Mouse (Mus musculus): ENCODE measurements at regions not wholly inside any gene's neighbourhood (a gene's known extent, or its start where the extent isn't known, plus 50 kb on each side); places are given as distances from the start of the nearest gene placed in this dataset.
A peak's percentile ranks its signal among the peaks of the same experiment; 100 is the strongest.

DNA sequence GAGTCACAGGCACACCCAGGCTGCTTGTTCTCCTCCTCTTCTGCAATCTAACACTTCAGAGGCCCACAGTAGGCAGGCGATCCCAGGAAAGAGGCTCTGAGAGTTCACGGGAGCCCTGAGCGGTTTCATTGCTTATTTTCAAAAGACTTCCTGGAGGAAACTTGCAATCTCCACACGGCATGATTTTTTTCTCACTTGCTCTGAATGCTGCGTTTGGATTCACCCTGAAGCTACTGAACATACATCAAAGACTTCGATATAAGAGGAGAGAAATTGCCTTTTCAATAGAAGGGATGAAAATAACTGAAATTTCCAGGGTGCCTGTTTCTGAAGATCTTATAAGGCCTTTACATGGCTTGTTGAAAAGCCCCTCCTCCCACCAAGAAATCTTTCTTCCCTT is 164.5 kb downstream of the B3glct start:
- Histone ChIP-seq H3K27ac (ENCODE audit: low read depth, low read length) (no peak overlapping the region), H3K27me3 (ENCODE audit: insufficient read depth, low read length) (no peaks in the 10 kb centered on the region), H3K4me1 (ENCODE audit: insufficient read depth, low read length) (no peaks in the 10 kb centered on the region), H3K4me3 (ENCODE audit: low read depth, low read length) (no peak overlapping the region), H3K9me3 (ENCODE audit: low read length) (no peaks in the 10 kb centered on the region), H3K9ac (replicated peaks; ENCODE audit: low read length, poor library complexity, severe bottlenecking) (no peak overlapping the region), H3K36me3 (ENCODE audit: insufficient read depth, low read length) (no peaks in the 10 kb centered on the region), H3K4me2 (ENCODE audit: low read depth, low read length, poor library complexity, severe bottlenecking) (no peak overlapping the region)
- 44% methylated on average over 6 of the region's 6 CpGs for WGBS
- TF ChIP-seq CTCF (IDR thresholded peaks at IDR 0.05), result no peak
- DNase-seq (ENCODE audit: low spot score) (no peak), ATAC-seq (ENCODE audit: low FRiP score) (no peak)

DNA sequence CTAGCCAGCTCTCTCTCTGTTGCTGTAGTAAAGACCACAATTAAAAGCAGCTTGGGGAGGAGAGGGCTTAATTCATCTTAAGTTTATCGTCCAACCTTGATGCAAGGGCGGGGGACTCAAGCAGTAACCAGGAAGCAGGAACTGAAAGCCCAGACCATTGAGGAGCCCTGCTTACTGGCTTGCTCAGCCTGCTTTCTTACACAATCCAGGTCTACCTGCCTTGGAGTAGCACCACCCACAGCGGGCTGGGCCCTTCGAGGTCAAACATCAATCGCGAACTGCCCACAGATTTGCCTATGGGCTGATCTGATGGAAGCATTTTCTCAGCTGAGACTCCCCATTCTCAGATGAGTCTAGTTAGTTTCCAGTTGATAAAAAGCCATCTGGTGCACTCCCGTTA is 165.3 kb downstream of the B3glct start:
- no peak overlapping the region for H3K4me2 ChIP-seq (ENCODE audit: low read depth, low read length, poor library complexity, severe bottlenecking)
- H3K27ac ChIP-seq (ENCODE audit: low read depth, low read length), result no peak overlapping the region
- no peak for TF ChIP-seq CTCF (IDR thresholded peaks at IDR 0.05)
- no peaks in the 10 kb centered on the region for H3K27me3 ChIP-seq (ENCODE audit: insufficient read depth, low read length)
- H3K9me3 ChIP-seq (ENCODE audit: low read length), result no peaks in the 10 kb centered on the region
- 49% methylated on average over 7 of the region's 7 CpGs for WGBS
- no peak for ATAC-seq (ENCODE audit: low FRiP score)
- H3K9ac ChIP-seq (replicated peaks; ENCODE audit: low read length, poor library complexity, severe bottlenecking), result no peak overlapping the region
- no peaks in the 10 kb centered on the region for H3K36me3 ChIP-seq (ENCODE audit: insufficient read depth, low read length)
- H3K4me3 ChIP-seq (ENCODE audit: low read depth, low read length), result no peak overlapping the region
- no peaks in the 10 kb centered on the region for H3K4me1 ChIP-seq (ENCODE audit: insufficient read depth, low read length)
- no peak for DNase-seq (ENCODE audit: low spot score)

DNA sequence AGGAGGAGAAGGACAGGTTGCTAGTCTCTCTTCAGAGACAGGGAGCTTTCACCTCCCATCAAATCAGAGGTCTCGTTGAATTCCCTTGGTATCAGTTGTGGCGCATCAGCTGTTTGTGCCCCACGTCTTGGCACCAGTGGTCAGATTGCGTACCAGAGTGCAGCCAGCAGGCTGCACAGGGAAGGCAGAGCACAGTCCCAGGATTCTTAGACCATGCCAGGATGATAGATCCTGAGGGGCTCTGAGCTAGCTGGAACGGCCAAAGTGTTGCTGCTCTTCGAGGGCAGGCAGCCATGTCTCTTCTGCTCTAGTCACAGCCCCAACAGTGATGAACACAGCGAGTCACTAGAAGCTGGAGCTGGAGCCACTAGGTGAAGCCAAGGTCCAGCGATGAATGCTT is 167.2 kb downstream of the B3glct start:
- H3K4me2 ChIP-seq (ENCODE audit: low read depth, low read length, poor library complexity, severe bottlenecking), result no peak overlapping the region
- WGBS, result 77% methylated on average over 8 of the region's 8 CpGs
- TF ChIP-seq CTCF (IDR thresholded peaks at IDR 0.05), result no peak
- peak; percentile 14 for DNase-seq (ENCODE audit: low spot score)
- no peaks in the 10 kb centered on the region for H3K36me3 ChIP-seq (ENCODE audit: insufficient read depth, low read length)
- H3K4me1 ChIP-seq (ENCODE audit: insufficient read depth, low read length), result no peaks in the 10 kb centered on the region
- H3K9ac ChIP-seq (replicated peaks; ENCODE audit: low read length, poor library complexity, severe bottlenecking), result no peak overlapping the region
- H3K27ac ChIP-seq (ENCODE audit: low read depth, low read length), result no peak overlapping the region
- H3K4me3 ChIP-seq (ENCODE audit: low read depth, low read length), result no peak overlapping the region
- no peaks in the 10 kb centered on the region for H3K27me3 ChIP-seq (ENCODE audit: insufficient read depth, low read length)
- H3K9me3 ChIP-seq (ENCODE audit: low read length), result no peaks in the 10 kb centered on the region
- no peak for ATAC-seq (ENCODE audit: low FRiP score)

DNA sequence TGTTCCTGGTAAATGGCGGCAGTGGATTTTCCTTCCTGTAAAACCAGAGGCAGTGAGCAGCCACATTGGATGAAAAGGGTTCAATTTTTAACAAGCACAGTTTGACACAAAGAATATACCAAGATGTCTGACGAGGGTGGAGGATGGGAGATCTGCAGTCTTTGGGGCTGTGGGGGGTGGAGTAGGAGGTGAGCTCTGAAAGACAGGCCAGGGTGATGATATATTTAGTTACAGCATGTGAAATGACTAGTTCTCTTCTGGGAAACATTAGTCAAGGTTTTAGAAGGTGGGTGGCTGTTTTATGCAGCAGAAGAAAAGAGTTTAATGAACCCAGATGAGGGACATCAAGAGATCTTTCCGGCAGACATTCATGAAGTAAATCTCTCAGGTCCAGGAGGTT is 170.0 kb upstream of the Rxfp2 start:
- Histone ChIP-seq H3K9me3 (ENCODE audit: low read length) (no peaks in the 10 kb centered on the region), H3K4me2 (ENCODE audit: low read depth, low read length, poor library complexity, severe bottlenecking) (no peak overlapping the region), H3K27ac (ENCODE audit: low read depth, low read length) (no peak overlapping the region), H3K4me3 (ENCODE audit: low read depth, low read length) (no peak overlapping the region), H3K9ac (replicated peaks; ENCODE audit: low read length, poor library complexity, severe bottlenecking) (no peak overlapping the region), H3K36me3 (ENCODE audit: insufficient read depth, low read length) (no peaks in the 10 kb centered on the region), H3K27me3 (ENCODE audit: insufficient read depth, low read length) (no peaks in the 10 kb centered on the region), H3K4me1 (ENCODE audit: insufficient read depth, low read length) (no peaks in the 10 kb centered on the region)
- no peak for TF ChIP-seq CTCF (IDR thresholded peaks at IDR 0.05)
- DNase-seq (ENCODE audit: low spot score), result no peak
- no peak for ATAC-seq (ENCODE audit: low FRiP score)
- 76% methylated on average over 3 of the region's 3 CpGs for WGBS

DNA sequence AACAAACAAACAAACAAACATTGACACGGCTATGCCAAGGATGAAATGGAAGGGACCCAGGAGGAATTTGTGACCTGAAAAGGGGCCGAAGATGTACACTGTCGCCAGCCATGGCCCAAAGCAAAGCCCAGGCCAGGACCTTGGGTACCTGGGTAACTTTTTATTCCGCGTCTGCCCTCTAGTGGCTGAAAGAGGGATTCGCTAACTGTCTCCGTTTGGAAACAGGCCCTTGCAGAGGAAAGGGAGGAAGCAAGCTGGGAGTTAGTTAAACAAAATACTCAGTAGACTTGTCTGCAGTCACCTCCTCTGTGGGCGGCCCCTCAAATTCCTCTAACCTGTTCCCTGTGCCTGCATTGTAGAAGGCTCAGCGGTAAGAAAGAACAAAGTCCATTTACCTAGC is 167.5 kb upstream of the Rxfp2 start:
- no peaks in the 10 kb centered on the region for H3K4me1 ChIP-seq (ENCODE audit: insufficient read depth, low read length)
- H3K36me3 ChIP-seq (ENCODE audit: insufficient read depth, low read length), result no peaks in the 10 kb centered on the region
- no peak for ATAC-seq (ENCODE audit: low FRiP score)
- no peak overlapping the region for H3K9ac ChIP-seq (replicated peaks; ENCODE audit: low read length, poor library complexity, severe bottlenecking)
- no peak overlapping the region for H3K4me3 ChIP-seq (ENCODE audit: low read depth, low read length)
- no peak overlapping the region for H3K4me2 ChIP-seq (ENCODE audit: low read depth, low read length, poor library complexity, severe bottlenecking)
- no peak overlapping the region for H3K27ac ChIP-seq (ENCODE audit: low read depth, low read length)
- H3K27me3 ChIP-seq (ENCODE audit: insufficient read depth, low read length), result no peaks in the 10 kb centered on the region
- TF ChIP-seq CTCF (IDR thresholded peaks at IDR 0.05), result peak; percentile 89
- no peaks in the 10 kb centered on the region for H3K9me3 ChIP-seq (ENCODE audit: low read length)
- WGBS, result 14% methylated on average over 9 of the region's 9 CpGs
- DNase-seq (ENCODE audit: low spot score), result peak; percentile 75

DNA sequence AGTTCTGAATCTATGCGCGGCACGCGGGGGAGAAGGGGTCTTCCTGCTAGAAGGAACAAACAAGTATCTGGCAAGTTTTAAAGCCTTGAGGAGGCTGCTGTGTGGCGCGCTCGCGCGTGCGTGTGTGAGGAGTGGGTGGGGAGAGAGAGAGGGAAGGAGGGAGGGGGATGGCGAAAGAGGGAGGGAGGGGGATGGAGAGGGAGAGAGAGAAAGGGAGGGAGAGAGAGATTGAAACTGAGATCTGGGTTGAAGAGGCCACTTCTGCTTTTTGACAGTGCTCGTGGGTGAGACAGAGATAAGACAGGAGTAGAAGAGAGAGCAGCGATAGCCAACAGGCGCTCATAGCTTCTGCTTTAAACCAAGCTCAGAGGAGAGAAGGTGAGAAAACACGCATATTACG is 166.0 kb upstream of the Rxfp2 start:
- TF ChIP-seq CTCF (IDR thresholded peaks at IDR 0.05), result no peak
- H3K27ac ChIP-seq (ENCODE audit: low read depth, low read length), result no peak overlapping the region
- no peak overlapping the region for H3K9ac ChIP-seq (replicated peaks; ENCODE audit: low read length, poor library complexity, severe bottlenecking)
- no peaks in the 10 kb centered on the region for H3K9me3 ChIP-seq (ENCODE audit: low read length)
- no peak overlapping the region for H3K4me3 ChIP-seq (ENCODE audit: low read depth, low read length)
- no peaks in the 10 kb centered on the region for H3K4me1 ChIP-seq (ENCODE audit: insufficient read depth, low read length)
- no peak overlapping the region for H3K4me2 ChIP-seq (ENCODE audit: low read depth, low read length, poor library complexity, severe bottlenecking)
- ATAC-seq (ENCODE audit: low FRiP score) (no peak), DNase-seq (ENCODE audit: low spot score) (no peak)
- 53% methylated on average over 16 of the region's 16 CpGs for WGBS
- H3K36me3 ChIP-seq (ENCODE audit: insufficient read depth, low read length), result no peaks in the 10 kb centered on the region
- no peaks in the 10 kb centered on the region for H3K27me3 ChIP-seq (ENCODE audit: insufficient read depth, low read length)

DNA sequence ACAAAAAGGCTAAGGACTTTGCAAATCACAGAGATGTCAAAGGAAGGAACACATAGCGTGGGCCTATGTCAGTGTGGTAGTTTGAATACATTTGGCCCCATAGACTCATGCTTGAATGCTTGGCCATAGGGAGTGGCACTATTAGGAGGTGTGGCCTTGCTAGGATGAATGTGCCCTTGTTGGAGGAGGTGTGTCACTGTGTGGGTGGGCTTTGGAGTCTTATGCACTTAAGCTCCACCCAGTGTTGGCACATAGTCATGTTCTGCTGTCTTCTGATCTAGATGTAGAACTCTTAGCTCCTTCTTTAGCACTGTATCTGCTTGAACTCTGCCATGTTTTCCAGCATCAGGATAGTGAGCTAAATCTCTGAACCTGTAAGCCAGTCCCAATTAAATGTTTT is 162.4 kb upstream of the Rxfp2 start:
- DNase-seq (ENCODE audit: low spot score) (no peak), ATAC-seq (ENCODE audit: low FRiP score) (no peak)
- Histone ChIP-seq H3K27ac (ENCODE audit: low read depth, low read length) (no peak overlapping the region), H3K36me3 (ENCODE audit: insufficient read depth, low read length) (no peaks in the 10 kb centered on the region), H3K27me3 (ENCODE audit: insufficient read depth, low read length) (no peaks in the 10 kb centered on the region), H3K4me2 (ENCODE audit: low read depth, low read length, poor library complexity, severe bottlenecking) (no peak overlapping the region), H3K9me3 (ENCODE audit: low read length) (no peaks in the 10 kb centered on the region), H3K9ac (replicated peaks; ENCODE audit: low read length, poor library complexity, severe bottlenecking) (no peak overlapping the region), H3K4me1 (ENCODE audit: insufficient read depth, low read length) (no peaks in the 10 kb centered on the region), H3K4me3 (ENCODE audit: low read depth, low read length) (no peak overlapping the region)
- 89% methylated on average over 1 of the region's 1 CpGs for WGBS
- no peak for TF ChIP-seq CTCF (IDR thresholded peaks at IDR 0.05)

Data from midbrain, postnatal 0 days (tissue).